Mouse (Mus musculus) mouse embryonic stem cell (cell line): ENCODE measurements at regions not wholly inside any gene's neighbourhood (a gene's known extent, or its start where the extent isn't known, plus 50 kb on each side); places are given as distances from the start of the nearest gene placed in this dataset.

Experiments
- in situ Hi-C, 2 experiments: fragments of 300-500 bp; cut with MboI; formaldehyde crosslinking; loops; 1 replicate in 1 of 2; 3 replicates in 1 of 2; pipeline ENCODE4 v1.14.3; 2019 to 2020; ENCODE audit warnings: low sequenced_read_pairs in 2 of 2, low pct_unique_long_range_greater_than_20kb in 1 of 2, mixed read lengths in 1 of 2; ENCODE audit not compliant: unreplicated experiment in 1 of 2

GRCm38 (mm10) chr10:118501571-118501970, 60.7 kb downstream of the Ifng start:
- in situ Hi-C loops = loop anchor here (25.0 kb wide), 1 partner anchor 339 kb away; no protein-coding TSS in a partner anchor

DNA sequence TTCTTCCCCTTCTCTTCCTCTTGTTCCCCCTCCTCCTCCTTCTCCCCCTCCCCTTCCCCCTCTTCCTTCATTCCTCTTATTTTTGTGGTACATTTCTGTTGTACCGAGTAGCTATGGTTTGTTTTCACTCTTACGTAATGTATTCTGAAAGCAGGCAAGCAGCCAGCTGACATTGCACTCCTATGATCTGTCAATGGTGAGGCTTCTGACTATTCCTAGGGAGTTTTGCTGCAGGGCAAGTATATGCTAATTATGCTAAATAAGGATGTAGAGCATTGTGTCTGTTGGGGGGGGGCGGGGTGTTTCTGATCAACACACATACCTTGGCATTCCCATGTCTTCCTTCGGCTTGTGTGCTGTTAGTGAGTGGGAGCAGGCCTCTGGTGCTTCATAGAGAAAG, 64.0 kb downstream of the Ifng start:
- in situ Hi-C loops = loop anchor here (25.0 kb wide), 1 partner anchor 343 kb away; no protein-coding TSS in a partner anchor

DNA sequence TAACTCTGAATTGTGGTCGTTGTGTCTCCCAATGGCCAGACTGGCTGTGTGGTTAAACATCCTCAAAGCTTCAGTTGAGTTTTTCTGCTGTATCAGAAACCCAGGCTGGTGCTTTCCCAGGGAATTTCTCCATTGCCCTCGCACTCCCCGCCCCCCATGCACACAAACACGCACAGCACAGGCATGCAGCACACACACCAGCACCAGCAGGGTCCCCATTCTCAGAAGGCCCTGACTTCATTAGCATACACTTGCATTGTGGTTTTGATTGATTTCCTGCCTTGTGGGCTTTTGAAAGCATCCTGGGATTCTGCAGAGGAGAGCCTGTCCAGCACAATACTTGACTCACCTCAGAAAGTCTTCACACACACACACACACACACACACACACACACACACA, 65.3 kb downstream of the Ifng start:
- in situ Hi-C loops = loop anchor here (25.0 kb wide), 1 partner anchor 344 kb away; no protein-coding TSS in a partner anchor

- in situ Hi-C loops = loop anchor here (25.0 kb wide), 1 partner anchor 345 kb away; no protein-coding TSS in a partner anchor
Observed at GRCm38 (mm10) chr10:118507630-118508029, 66.8 kb downstream of the Ifng start.

DNA sequence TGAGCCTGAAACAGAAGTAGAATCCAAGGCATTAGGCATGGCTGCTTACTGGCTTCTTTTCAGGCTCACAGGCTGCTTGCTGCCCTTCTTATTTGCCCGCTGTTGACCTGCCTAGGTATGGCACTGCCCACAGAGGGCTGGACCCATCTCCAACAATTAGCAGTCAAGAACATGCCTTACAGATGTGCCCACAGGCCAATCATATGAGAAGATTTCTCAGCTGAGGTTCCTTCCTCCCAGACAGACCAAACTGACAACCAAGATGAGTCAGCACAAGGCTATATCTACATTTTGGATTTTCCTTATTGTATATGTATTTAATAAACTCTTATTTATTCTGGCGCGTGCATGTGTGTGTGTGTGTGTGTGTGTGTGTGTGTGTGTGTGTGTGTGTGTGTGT, 76.0 kb downstream of the Ifng start:
- in situ Hi-C loops = loop anchor here (25.0 kb wide), 1 partner anchor 355 kb away; no protein-coding TSS in a partner anchor

DNA sequence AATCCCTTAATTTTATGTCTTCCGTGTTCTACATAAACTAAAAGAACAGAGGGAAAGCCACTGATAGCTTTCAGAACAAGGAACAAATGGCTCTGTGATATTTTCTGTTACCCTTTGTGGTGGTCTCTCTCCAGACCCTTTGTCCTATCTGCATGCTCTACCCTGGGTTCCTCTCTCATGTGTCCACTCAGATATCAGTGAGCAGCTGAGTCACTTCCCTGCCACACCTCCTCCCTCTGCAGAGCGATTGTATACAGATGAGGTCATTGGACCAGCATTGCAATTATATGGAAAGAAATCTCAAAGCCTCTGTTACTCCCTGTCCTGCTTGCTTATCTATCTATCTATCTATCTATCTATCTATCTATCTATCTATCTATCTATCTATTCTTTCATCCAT, 77.1 kb downstream of the Ifng start:
- in situ Hi-C loops = loop anchor here (25.0 kb wide), 1 partner anchor 356 kb away; no protein-coding TSS in a partner anchor

DNA sequence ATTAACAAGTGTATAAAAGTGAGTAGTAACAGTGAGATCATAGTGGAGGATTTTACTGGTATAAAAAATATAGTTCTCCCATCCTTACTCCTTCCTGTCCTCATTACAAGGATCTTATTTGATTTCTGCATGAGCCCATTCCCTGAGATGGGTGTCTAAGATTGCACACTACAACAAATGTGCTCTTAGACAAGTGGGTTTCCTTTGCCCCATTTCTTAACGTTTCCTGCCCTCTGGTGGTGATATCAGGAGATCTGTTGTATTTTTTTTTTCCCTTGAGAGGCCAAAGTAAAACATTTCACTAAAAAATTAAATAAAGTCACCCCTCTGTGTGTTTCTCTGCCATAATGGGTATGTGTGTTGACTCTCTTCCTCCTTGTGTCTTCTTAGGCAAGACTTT, 105.1 kb downstream of the Ifng start:
- in situ Hi-C loops = no loop called here

DNA sequence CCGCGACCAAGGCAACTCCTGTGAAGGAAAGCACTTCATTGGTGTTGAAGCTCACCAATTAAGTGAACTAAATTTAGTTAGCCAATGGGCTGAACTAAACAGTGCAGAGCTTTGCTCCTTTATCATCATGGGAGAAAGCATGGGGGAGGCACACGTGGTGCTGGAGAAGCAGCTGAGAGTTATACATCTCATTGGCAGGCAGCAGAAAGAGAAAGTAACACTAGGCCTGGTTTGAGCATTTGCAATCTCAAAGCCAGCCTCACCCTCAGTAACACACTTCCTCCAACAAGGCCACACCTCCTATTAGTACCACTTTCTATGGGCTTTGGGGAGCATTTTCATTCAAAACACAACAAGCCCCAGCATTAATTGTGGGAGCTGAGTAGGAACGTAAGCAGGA, 109.4 kb downstream of the Ifng start:
- in situ Hi-C loops = no loop called here

DNA sequence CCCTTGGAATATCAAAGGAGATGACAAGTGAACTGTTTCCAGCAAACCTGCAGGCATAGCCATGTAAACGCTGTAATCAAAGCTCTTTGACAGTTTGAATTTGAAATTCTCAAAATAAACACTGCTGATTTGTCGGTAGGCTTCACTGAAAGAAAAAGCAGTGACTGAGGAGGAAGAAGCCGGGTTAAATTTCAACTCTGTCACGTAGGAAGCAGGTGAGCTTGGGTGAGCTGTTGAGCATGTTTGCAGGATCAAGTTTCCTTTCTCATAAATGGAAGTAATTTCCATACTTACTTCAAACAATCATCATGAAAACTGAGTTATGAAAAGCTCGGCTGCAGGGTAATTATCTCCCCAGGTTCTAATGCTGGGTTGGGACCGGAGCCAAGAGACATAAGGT, 118.0 kb downstream of the Ifng start:
- in situ Hi-C loops = no loop called here

- in situ Hi-C loops = no loop called here
Observed at GRCm38 (mm10) chr10:118564041-118564440, 123.2 kb downstream of the Ifng start.

DNA sequence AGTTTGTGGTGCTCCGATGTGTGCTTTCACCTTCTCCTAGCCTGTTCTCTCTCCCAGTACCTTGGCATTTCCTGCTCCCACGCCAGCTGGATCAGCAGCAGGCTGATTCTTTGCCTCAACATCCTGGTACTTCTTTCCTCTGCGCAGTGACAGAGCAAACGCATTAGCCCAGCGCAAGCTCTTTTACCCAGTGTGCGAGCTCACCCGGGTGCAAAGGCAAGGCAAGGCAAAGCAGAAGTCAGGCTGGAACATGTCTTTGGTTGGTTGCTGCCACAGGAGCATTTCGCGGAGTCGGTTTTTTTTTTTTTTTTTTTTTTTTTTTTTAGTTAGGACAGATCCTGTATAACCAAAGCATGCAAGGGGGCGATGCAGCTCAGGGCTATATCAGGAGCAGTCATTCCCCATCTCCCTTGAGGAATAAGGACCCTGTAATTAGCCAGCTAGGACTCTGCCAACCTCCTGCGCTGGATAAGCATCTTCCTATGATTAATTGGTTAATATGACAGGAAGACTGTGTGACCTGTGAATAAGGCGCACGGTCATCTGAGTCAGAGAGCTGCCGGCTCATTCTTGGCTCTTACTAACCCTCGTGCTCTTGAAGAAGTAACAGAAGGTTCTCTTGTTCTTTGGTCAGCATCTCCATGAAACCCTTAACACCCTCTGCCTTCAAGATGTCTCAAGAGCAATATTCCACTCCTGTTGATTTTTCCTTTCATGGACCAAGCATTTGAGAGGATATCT, 123.9 kb downstream of the Ifng start:
- in situ Hi-C loops = no loop called here

DNA sequence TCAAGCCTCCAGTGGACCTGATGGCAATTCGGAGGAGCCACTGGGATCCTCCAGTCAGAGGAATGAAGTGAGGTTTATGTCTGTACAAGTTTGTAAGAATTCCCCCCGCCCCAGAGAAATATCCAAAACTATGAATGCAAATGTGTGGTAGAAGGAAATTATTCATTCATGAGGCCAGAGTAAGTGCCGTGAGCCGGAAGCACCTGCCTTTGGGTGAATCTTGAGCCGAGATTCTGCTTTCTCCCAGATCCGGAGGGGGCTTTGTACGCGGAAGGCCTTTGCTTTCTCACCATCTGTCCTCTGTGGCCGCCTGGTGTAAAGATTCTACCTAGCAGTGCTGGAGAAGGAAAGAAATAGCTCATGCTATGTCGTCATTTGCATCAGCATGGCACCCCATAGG, 127.8 kb downstream of the Ifng start:
- in situ Hi-C loops = no loop called here

GRCm38 (mm10) chr10:118569424-118569823, 128.6 kb downstream of the Ifng start:
- in situ Hi-C loops = no loop called here

DNA sequence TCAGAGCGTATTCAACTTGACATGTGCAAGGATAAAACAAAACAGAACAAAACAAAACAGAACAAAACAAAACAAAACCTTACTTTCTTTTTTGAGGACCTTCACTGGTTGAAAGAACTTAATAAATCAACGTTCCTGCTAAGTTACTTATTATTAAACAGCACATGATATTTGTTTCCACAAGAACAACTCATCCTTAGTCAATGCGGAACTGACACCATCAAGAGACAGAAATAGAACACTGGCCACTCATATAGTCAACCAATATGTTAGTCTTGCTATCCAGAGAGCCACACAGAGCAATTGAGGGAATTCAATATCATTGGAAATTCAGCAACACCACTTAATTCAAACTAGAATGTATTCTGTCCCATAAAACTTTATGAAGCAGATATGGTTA, 132.4 kb downstream of the Ifng start:
- in situ Hi-C loops = no loop called here

- in situ Hi-C loops = no loop called here
Observed at GRCm38 (mm10) chr10:118575570-118575969, 134.7 kb downstream of the Ifng start.

GRCm38 (mm10) chr10:118581376-118581775, 140.5 kb downstream of the Ifng start:
- in situ Hi-C loops = no loop called here

DNA sequence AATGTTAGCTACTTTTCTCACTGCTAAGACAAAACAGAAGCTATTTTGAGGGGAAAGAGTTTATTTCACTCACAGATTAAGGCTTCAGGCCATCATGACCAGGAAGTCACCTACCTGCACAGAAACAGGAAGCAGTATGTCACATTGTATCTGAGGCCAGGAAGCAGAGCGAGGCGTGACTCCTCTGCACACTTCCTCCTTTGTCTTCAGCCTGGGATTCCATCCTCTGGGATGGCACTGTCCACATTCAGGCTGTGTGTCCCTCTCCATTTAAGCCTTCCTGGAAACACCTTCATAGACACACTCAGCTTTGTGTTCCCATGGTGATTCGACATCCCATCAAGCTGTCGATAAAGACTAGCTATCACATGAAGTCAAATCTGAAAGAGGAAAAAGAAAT, 145.0 kb downstream of the Ifng start:
- in situ Hi-C loops = no loop called here

DNA sequence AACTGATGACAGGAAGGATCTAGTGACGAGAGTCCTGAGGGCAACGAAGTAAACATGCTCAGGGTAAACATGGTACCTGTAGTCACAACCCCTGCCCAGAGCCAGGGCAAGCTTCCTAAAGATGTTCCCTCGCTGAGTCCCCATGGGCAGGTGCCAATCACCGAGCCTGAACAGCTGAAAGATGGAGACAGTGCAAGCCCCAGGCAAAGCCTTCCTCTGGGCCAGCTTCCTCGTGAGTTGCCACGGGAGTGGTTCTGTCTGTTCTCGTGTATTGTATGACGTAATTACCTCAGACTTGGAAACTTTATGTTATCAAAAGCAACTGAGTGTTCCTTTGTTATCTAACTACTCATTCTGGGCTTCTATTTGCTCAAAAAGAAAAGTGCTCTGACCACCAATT, 147.4 kb downstream of the Ifng start:
- in situ Hi-C loops = no loop called here

DNA sequence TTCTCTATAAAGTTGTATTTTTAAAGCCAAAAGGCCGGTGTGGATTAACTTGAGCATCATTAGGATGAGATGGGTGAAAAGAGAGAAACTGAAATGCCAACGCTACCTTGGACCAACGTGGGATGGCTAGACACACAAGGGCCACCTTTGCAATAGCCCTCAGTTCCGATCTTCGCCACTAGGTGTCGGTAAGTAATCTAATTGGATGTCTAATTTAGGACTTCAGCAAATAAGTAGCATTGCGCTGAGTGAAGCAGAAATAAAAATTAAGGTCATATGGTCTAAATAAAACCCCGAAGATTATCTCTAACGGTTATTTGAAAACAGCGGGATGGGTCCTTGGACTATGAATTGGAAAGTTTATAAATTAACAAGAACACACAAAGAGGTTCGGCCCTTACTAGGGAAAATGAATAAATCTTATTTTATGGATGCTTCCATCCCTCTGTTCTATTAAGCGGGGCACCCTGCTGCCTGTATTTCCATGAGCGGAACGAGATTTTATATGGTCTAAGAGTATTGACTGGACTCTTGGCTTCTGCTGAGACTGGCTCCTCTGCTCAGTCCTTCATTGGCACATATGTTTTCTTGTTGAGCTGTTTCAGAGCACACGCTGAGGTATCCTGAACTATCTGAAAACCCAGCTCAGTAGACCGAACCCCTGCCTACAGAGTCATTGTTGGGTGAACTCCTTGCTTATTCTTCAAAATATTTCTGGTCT, 152.0 kb downstream of the Ifng start:
- in situ Hi-C loops = no loop called here

- in situ Hi-C loops = no loop called here
Observed at GRCm38 (mm10) chr10:118596206-118596605, 155.4 kb downstream of the Ifng start.
